Mouse (Mus musculus) layer of hippocampus, adult 9-11 months (tissue): ENCODE data around the gene Samd10.
A peak's percentile ranks its signal among the peaks of the same experiment; 100 is the strongest.

Source experiments
- DNase-seq: peaks from one replicate; pipeline ENCODE4 v3.0.0; 2022

Gene Samd10

DNA sequence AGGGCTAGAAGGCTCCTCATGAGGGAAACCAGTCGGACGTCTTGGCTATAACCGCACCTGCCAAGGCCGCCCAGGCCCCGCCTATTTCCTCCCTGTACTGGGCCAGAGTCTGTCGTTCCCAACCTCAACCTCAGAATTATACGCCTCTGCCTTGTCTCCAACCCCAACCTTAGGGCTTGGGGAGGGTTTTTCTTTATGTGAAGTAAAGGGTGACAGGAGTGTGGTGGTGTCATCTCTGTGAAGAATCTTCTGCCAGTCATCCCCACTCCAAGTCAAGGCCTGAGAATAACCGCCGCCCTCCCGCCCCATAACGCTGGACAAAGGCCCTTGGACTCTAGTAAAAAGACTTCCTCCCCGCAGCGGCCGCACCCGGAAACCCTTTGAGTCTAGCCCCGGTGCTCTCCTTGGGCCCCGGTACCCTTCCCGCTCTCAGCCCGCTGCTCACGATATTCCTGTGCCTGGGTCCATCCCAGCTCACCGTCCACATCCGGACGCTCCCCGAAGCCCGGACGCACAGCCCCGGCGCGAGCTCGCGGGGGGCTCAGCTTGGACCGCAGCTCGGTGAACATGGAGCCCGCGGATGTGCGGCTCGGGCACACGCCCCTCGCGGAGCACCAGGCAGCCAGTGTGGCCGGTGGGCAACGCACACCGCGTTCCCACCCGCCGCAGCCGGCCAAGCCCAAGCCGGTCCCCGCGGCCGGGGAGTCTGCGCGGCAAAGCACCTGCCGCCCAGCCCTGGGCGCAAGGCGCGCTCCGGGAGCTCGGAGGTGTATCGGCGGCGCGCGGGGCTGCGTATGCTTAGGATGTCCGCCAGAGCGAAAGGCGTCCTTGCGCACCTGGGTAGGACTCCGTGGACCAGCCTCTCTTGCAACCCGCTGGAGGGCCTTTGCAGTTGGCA is at the start of gene Samd10:
Gene Samd10 (minus strand): TSS at position 759 of the 898 bp plus-strand sequence.
- peak; percentile 53 for DNase-seq

- DNase-seq = no peak
These were observed 47.8 kb upstream of the Samd10 start for GRCm38 (mm10) chr2:181646626-181647472.

GRCm38 (mm10) chr2:181645666-181646065 is 46.7 kb upstream of the Samd10 start:
- no peak for DNase-seq

- DNase-seq = no peak
These were observed 45.3 kb upstream of the Samd10 start for GRCm38 (mm10) chr2:181644361-181644760.

- DNase-seq = no peak
These were observed 36.9 kb upstream of the Samd10 start for GRCm38 (mm10) chr2:181635865-181636264.

GRCm38 (mm10) chr2:181632624-181633023 is 33.6 kb upstream of the Samd10 start:
- peak; percentile 39 for DNase-seq

- no peak for DNase-seq
These were observed 29.5 kb upstream of the Samd10 start for GRCm38 (mm10) chr2:181628471-181628870.

GRCm38 (mm10) chr2:181623401-181623800 is 24.4 kb upstream of the Samd10 start:
- DNase-seq = no peak

- no peak for DNase-seq
These were observed 19.9 kb upstream of the Samd10 start for GRCm38 (mm10) chr2:181618761-181619495.

- no peak for DNase-seq
These were observed 3.4 kb upstream of the Samd10 start for GRCm38 (mm10) chr2:181602367-181602766.

DNA sequence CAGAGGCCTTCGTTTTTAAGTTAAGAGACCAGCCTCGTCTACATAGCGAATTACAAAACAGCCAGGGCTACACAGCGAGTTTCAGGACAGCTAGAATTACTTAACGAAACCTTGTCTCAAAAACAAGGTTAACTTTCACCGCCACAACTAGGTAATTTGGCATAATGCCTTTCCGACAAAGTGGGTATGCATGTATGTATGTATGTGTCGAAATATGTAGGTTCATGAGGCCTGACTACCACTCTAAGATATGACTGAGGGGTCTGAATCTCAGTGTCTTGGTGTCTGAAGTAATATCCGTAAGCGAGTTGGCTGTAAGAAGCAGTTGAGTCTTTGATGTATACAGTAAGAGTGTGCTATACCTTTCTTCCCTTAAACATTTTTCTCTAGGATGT is 2.7 kb upstream of the Samd10 start:
- peak; percentile 5 for DNase-seq

GRCm38 (mm10) chr2:181600828-181601750 is 2.1 kb upstream of the Samd10 start:
- peak; percentile 98 for DNase-seq

- DNase-seq = peak; percentile 6
These were observed 1.3 kb upstream of the Samd10 start for GRCm38 (mm10) chr2:181600226-181600758.

GRCm38 (mm10) chr2:181597378-181598061 is 1.5 kb downstream of the Samd10 start:
- peak; percentile 10 for DNase-seq

GRCm38 (mm10) chr2:181596221-181596960 is 2.6 kb downstream of the Samd10 start:
- peak; percentile 6 for DNase-seq

GRCm38 (mm10) chr2:181594946-181595696 is 3.9 kb downstream of the Samd10 start:
- DNase-seq = peak; percentile 39

GRCm38 (mm10) chr2:181593937-181594336 is 5.1 kb downstream of the Samd10 start:
- DNase-seq = no peak

DNA sequence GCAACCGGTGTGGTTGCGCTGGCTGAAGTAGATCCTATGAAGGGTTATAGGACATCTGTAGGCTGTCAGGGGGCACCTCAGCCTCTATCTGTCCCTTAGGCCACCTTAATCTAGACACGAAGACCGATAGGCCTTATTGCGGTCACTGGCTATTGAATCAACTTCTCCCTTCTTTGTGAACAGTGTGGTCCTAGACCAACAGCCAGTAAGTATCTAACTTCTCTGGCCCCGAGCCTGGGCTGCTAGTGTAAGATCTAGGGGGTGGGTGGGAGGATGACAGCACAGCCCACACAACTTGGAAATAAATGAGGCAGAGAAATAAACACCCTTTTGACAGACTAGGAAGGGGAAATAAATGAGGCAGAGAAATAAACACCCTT is 6.0 kb downstream of the Samd10 start:
- DNase-seq = no peak
